Mouse (Mus musculus) lung, embryonic 14.5 days (tissue): ENCODE data around the gene Cdc7. TPM values are rescaled to one million over a fixed set of nuclear protein-coding genes. Genes with fewer than 3 reads are reported as not detected.
A peak's percentile ranks its signal among the peaks of the same experiment; 100 is the strongest.

ENCODE experiments used
- ATAC-seq: fragments of 200-750 bp; cut with Nextera tagmentation; 2 replicates; pipeline ENCODE4 v1.8.0; 2017; ENCODE audit warnings: mild to moderate bottlenecking, moderate TSS enrichment, moderate library complexity; ENCODE audit not compliant: insufficient read depth
- DNase-seq: peaks from one replicate; pipeline ENCODE4 v3.0.0-alpha.2; 2015
- H3K27ac ChIP-seq: fragments of 300-500 bp; sonication (generic); 2 replicates; pipeline ENCODE4 v1.5.1; 2014; ENCODE audit warnings: low read depth, mild to moderate bottlenecking, moderate library complexity
- H3K27me3 ChIP-seq: fragments of 300-500 bp; sonication (generic); 2 replicates; pipeline ENCODE4 v1.6.1; 2014; ENCODE audit warnings: low read length, control low read depth; ENCODE audit not compliant: insufficient read depth
- H3K36me3 ChIP-seq: fragments of 300-500 bp; sonication (generic); 2 replicates; pipeline ENCODE4 v1.6.1; 2014; ENCODE audit warnings: control low read depth; ENCODE audit not compliant: insufficient read depth
- H3K4me1 ChIP-seq: fragments of 300-500 bp; sonication (generic); 2 replicates; pipeline ENCODE4 v1.6.1; 2014; ENCODE audit warnings: antibody characterized with exemption, control low read depth; ENCODE audit not compliant: insufficient read depth
- H3K4me2 ChIP-seq: fragments of 300-500 bp; sonication (generic); 2 replicates; pipeline ENCODE4 v1.6.1; 2014; ENCODE audit warnings: mild to moderate bottlenecking
- H3K4me3 ChIP-seq: fragments of 300-500 bp; sonication (generic); 2 replicates; pipeline ENCODE4 v1.5.1; 2014; ENCODE audit warnings: low read depth, low read length
- H3K9ac ChIP-seq: fragments of 300-500 bp; sonication (generic); 2 replicates; pipeline ENCODE4 v1.6.1; 2014
- H3K9me3 ChIP-seq: fragments of 300-500 bp; sonication (generic); 2 replicates; pipeline ENCODE4 v1.6.1; 2016; ENCODE audit warnings: low read depth, low read length, control low read depth
- CTCF ChIP-seq: IDR thresholded peaks from 2 replicates; pipeline ENCODE4 v1.5.1; 2016; ENCODE audit warnings: antibody characterized with exemption, low read depth
- WGBS: fragments of 180-500 bp; shearing (Covaris S2); extraction: QIAGEN DNeasy Blood & Tissue Kit; methylation state at CpG from one replicate; pipeline ENCODE4 v1.1.7; 2014; 5-methylcytosine and 5-hydroxymethylcytosine counted together
- polyA plus RNA-seq: library from polyadenylated mRNA; unstranded; fragments of >200 nt; fragmentation: Nextera tagmentation; extraction: Ambion mirVana; gene quantifications from 2 replicates; pipeline ENCODE4 v1.2.1, GENCODE M21; 2014

The Cdc7 gene
- polyA plus RNA-seq = 55.1 and 56.6 TPM in 2 replicates

GRCm38 (mm10) chr5:106963584-106964512, at the start of gene Cdc7:
Cdc7 (plus strand) TSS chr5:106964322.
- Histone ChIP-seq H3K9me3 (no peaks in the 10 kb centered on the region), H3K4me3 (peak within 1 kb of the TSS; percentile 77), H3K4me1 (0 out of 2 replicates have a peak, but pooled peaks cover 5% of the 10 kb centered on the region), H3K9ac (peak within 1 kb of the TSS; percentile 76), H3K27me3 (no peaks in the 10 kb centered on the region), H3K27ac (peak within 1 kb of the TSS; percentile 58), H3K36me3 (peaks cover 17% of the 10 kb centered on the region), H3K4me2 (peak within 1 kb of the TSS; percentile 85)
- 5% methylated on average over 52 of the region's 54 CpGs for WGBS
- ATAC-seq (peak; percentile 93), DNase-seq (peak; percentile 99)
- no peak for TF ChIP-seq CTCF

GRCm38 (mm10) chr5:106919315-106919714, 44.8 kb upstream of the Cdc7 start:
- Histone ChIP-seq H3K36me3 (no peaks in the 10 kb centered on the region), H3K4me1 (no peaks in the 10 kb centered on the region), H3K9me3 (no peaks in the 10 kb centered on the region), H3K27me3 (no peaks in the 10 kb centered on the region), H3K4me3 (no peak overlapping the region), H3K4me2 (no peak overlapping the region), H3K9ac (no peak overlapping the region), H3K27ac (no peak overlapping the region)
- DNase-seq (no peak), ATAC-seq (no peak)
- no peak for TF ChIP-seq CTCF

GRCm38 (mm10) chr5:106925488-106926368, 38.4 kb upstream of the Cdc7 start, which contains the start of gene Hfm1:
Hfm1 (minus strand) TSS chr5:106926321.
- no peak within 1 kb of the TSS for H3K27ac ChIP-seq
- ATAC-seq (peak; percentile 94), DNase-seq (peak; percentile 77)
- H3K4me2 ChIP-seq = peak within 1 kb of the TSS; percentile 84
- H3K9me3 ChIP-seq = no peaks in the 10 kb centered on the region
- WGBS = 2% methylated on average over 69 of the region's 76 CpGs
- no peak for TF ChIP-seq CTCF
- H3K36me3 ChIP-seq = no peaks in the 10 kb centered on the region
- H3K27me3 ChIP-seq = no peaks in the 10 kb centered on the region
- H3K9ac ChIP-seq = peak within 1 kb of the TSS; percentile 63
- peak within 1 kb of the TSS; percentile 54 for H3K4me3 ChIP-seq
- no peaks in the 10 kb centered on the region for H3K4me1 ChIP-seq

GRCm38 (mm10) chr5:106926369-106926686, 37.8 kb upstream of the Cdc7 start:
- TF ChIP-seq CTCF = no peak
- no peaks in the 10 kb centered on the region for H3K27me3 ChIP-seq
- peak overlapping the region; percentile 84 for H3K4me2 ChIP-seq
- no peaks in the 10 kb centered on the region for H3K36me3 ChIP-seq
- H3K4me1 ChIP-seq = no peaks in the 10 kb centered on the region
- ATAC-seq (peak; percentile 47; the same call in 1 of the 2 replicates), DNase-seq (peak; percentile 20)
- H3K27ac ChIP-seq = no peak overlapping the region
- peak overlapping the region; percentile 63 for H3K9ac ChIP-seq
- no peaks in the 10 kb centered on the region for H3K9me3 ChIP-seq
- WGBS = 27% methylated on average over 4 of the region's 4 CpGs
- peak overlapping the region; percentile 54 for H3K4me3 ChIP-seq

- H3K4me3 ChIP-seq = no peak overlapping the region
- no peaks in the 10 kb centered on the region for H3K9me3 ChIP-seq
- H3K4me2 ChIP-seq = no peak overlapping the region
- no peaks in the 10 kb centered on the region for H3K4me1 ChIP-seq
- no peak for ATAC-seq
- H3K9ac ChIP-seq = no peak overlapping the region
- TF ChIP-seq CTCF = no peak
- whole genome bisulfite sequencing = 70% methylated on average over 4 of the region's 4 CpGs
- H3K36me3 ChIP-seq = no peaks in the 10 kb centered on the region
- H3K27me3 ChIP-seq = no peaks in the 10 kb centered on the region
- H3K27ac ChIP-seq = no peak overlapping the region
- DNase-seq = no peak
These were observed 36.1 kb upstream of the Cdc7 start for GRCm38 (mm10) chr5:106927996-106928395.

GRCm38 (mm10) chr5:106946342-106946741, 17.8 kb upstream of the Cdc7 start:
- Histone ChIP-seq H3K36me3 (no peaks in the 10 kb centered on the region), H3K9me3 (no peaks in the 10 kb centered on the region), H3K9ac (no peak overlapping the region), H3K4me3 (no peak overlapping the region), H3K4me1 (no peaks in the 10 kb centered on the region), H3K27me3 (no peaks in the 10 kb centered on the region), H3K4me2 (no peak overlapping the region), H3K27ac (no peak overlapping the region)
- WGBS = 70% methylated on average over 4 of the region's 4 CpGs
- ATAC-seq = no peak
- TF ChIP-seq CTCF = no peak
- no peak for DNase-seq

GRCm38 (mm10) chr5:106948683-106949082, 15.4 kb upstream of the Cdc7 start:
- no peak overlapping the region for H3K4me3 ChIP-seq
- no peaks in the 10 kb centered on the region for H3K4me1 ChIP-seq
- no peak for TF ChIP-seq CTCF
- no peaks in the 10 kb centered on the region for H3K9me3 ChIP-seq
- H3K27ac ChIP-seq = no peak overlapping the region
- ATAC-seq (no peak), DNase-seq (no peak)
- WGBS = 81% methylated on average over 6 of the region's 6 CpGs
- no peaks in the 10 kb centered on the region for H3K27me3 ChIP-seq
- H3K4me2 ChIP-seq = no peak overlapping the region
- no peaks in the 10 kb centered on the region for H3K36me3 ChIP-seq
- H3K9ac ChIP-seq = no peak overlapping the region
